Mouse (Mus musculus): ENCODE data around the gene Tubgcp2. TPM values are rescaled to one million over a fixed set of nuclear protein-coding genes. Genes with fewer than 3 reads are reported as not detected.
A peak's percentile ranks its signal among the peaks of the same experiment; 100 is the strongest.

The Tubgcp2 gene
- polyA plus RNA-seq (2014; fragmentation: Nextera tagmentation; extraction: Ambion mirVana): 57.8 and 58.7 TPM in 2 replicates

DNA sequence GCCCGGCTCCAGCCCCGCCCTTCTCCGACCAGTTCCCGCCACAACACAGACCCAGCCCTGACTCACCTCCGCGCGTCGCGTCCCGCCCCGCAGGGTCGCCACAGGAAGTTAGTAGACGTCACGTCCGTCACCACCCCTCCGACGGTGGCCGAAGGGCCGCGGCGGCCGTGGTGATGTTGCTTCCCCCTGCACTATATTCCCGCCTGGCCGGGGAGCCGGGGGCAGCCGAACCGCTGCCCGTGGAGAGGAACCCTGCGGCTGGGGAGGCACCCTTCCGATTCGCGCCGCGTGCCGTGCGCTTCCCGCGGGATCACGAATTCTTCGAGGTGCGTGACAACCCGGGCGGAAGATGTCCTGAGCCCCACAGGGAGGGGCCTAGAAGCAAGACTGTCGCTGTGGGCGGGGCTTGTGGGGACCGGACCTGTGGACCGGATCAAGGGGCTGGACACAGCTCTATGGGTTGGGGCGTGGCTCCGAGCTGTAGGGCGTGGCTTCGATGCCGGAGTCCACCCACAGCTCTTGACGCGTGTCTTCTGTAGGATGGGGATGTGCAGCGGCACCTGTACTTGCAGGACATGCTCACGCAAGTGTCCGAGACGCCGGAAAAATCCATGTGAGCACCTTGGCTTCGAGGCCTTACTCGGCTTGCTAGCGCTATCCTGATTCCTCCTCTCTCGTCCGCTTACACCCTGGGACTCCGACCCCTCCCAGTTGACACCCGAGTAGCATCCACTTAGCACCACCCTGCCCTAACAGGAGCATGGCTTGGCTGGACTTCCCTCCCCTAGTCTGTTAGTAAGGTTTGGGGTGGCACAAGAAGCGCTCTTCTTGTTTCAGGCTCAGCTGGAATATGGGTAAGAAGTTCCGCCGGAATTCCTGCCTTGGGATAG is at the start of gene Tubgcp2, which contains the start of gene Zfp511:
Tubgcp2 (minus strand) TSS at position 389 of the 890 bp plus-strand sequence.
Zfp511 (plus strand) TSS at position 111 of the 890 bp plus-strand sequence.
- Histone ChIP-seq H3K9ac (peak within 1 kb of the TSS; percentile 68), H3K4me1 (replicated peaks; ENCODE audit: control insufficient read depth, insufficient read depth, low read length) (peaks cover 11% of the 10 kb centered on the region), H3K4me2 (replicated peaks) (peak within 1 kb of the TSS; percentile 92), H3K9me3 (ENCODE audit: control insufficient read depth, low read length) (no peaks in the 10 kb centered on the region), H3K36me3 (replicated peaks; ENCODE audit: control insufficient read depth, insufficient read depth) (peaks cover 40% of the 10 kb centered on the region), H3K4me3 (replicated peaks; ENCODE audit: low read length) (peak within 1 kb of the TSS; percentile 70), H3K27ac (peak within 1 kb of the TSS; percentile 87), H3K27me3 (ENCODE audit: control insufficient read depth, insufficient read depth, low read length) (no peaks in the 10 kb centered on the region)
- DNase-seq (ENCODE audit: low spot score) (peak; percentile 88), ATAC-seq (ENCODE audit: low FRiP score) (peak; percentile 96)
- WGBS: 1% methylated on average over 65 of the region's 69 CpGs

- Histone ChIP-seq H3K9ac (peak within 1 kb of the TSS; percentile 83), H3K9me3 (ENCODE audit: control insufficient read depth, low read length) (no peaks in the 10 kb centered on the region), H3K36me3 (replicated peaks; ENCODE audit: control insufficient read depth, insufficient read depth) (no peaks in the 10 kb centered on the region), H3K4me2 (replicated peaks) (peak within 1 kb of the TSS; percentile 72), H3K27ac (peak within 1 kb of the TSS; percentile 95), H3K4me1 (replicated peaks; ENCODE audit: control insufficient read depth, insufficient read depth, low read length) (peaks cover 16% of the 10 kb centered on the region), H3K27me3 (ENCODE audit: control insufficient read depth, insufficient read depth, low read length) (no peaks in the 10 kb centered on the region), H3K4me3 (replicated peaks; ENCODE audit: low read length) (peak within 1 kb of the TSS; percentile 52)
- 1% methylated on average over 16 of the region's 18 CpGs for WGBS
- peak; percentile 90 for ATAC-seq (ENCODE audit: low FRiP score)
- DNase-seq (ENCODE audit: low spot score): peak; percentile 87
Measured at GRCm38 (mm10) chr7:140082242-140082678, 45.8 kb upstream of the Tubgcp2 start, which contains the start of gene Caly. Gene Caly (minus strand): TSS chr7:140082548.

- Histone ChIP-seq H3K9me3 (ENCODE audit: control insufficient read depth, low read length) (no peaks in the 10 kb centered on the region), H3K4me1 (replicated peaks; ENCODE audit: control insufficient read depth, insufficient read depth, low read length) (peaks cover 16% of the 10 kb centered on the region), H3K36me3 (replicated peaks; ENCODE audit: control insufficient read depth, insufficient read depth) (no peaks in the 10 kb centered on the region), H3K27me3 (ENCODE audit: control insufficient read depth, insufficient read depth, low read length) (no peaks in the 10 kb centered on the region), H3K4me3 (replicated peaks; ENCODE audit: low read length) (peak overlapping the region; percentile 52), H3K4me2 (replicated peaks) (peak overlapping the region; percentile 72), H3K27ac (peak overlapping the region; percentile 95), H3K9ac (peak overlapping the region; percentile 83)
- peak; percentile 13 for ATAC-seq (ENCODE audit: low FRiP score)
- WGBS: 12% methylated on average over 20 of the region's 20 CpGs
- DNase-seq (ENCODE audit: low spot score): no peak
Measured at GRCm38 (mm10) chr7:140081408-140082241, 45.2 kb upstream of the Tubgcp2 start.

- no peaks in the 10 kb centered on the region for H3K27me3 ChIP-seq (ENCODE audit: control insufficient read depth, insufficient read depth, low read length)
- H3K9ac ChIP-seq: peak overlapping the region; percentile 83
- H3K4me1 ChIP-seq (replicated peaks; ENCODE audit: control insufficient read depth, insufficient read depth, low read length): peaks cover 16% of the 10 kb centered on the region
- peak overlapping the region; percentile 72 for H3K4me2 ChIP-seq (replicated peaks)
- H3K36me3 ChIP-seq (replicated peaks; ENCODE audit: control insufficient read depth, insufficient read depth): no peaks in the 10 kb centered on the region
- DNase-seq (ENCODE audit: low spot score): peak; percentile 95
- peak overlapping the region; percentile 95 for H3K27ac ChIP-seq
- H3K9me3 ChIP-seq (ENCODE audit: control insufficient read depth, low read length): no peaks in the 10 kb centered on the region
- peak overlapping the region; percentile 52 for H3K4me3 ChIP-seq (replicated peaks; ENCODE audit: low read length)
- WGBS: 2% methylated on average over 24 of the region's 24 CpGs
- peak; percentile 81 for ATAC-seq (ENCODE audit: low FRiP score)
Measured at GRCm38 (mm10) chr7:140080503-140081156, 44.2 kb upstream of the Tubgcp2 start.

DNA sequence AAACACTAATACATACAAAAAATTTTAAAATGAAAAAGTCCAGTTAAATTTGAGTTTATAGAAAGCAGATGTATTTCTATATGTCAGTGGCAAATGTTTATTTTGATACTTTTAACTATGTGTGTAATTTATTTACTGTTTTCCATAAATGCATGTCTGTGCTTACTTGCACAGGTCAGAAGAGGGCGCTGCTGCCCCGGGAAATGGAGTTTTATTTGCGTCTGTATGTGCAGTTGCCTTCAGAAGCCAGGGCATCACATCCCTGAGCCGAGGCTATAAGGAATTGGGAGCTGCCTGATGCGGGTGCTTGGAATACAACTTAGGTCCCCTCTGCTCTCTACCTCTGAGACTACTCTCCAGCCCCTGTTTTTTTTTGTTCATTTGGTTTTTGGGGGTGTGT is 42.2 kb upstream of the Tubgcp2 start:
- ATAC-seq (ENCODE audit: low FRiP score) (no peak), DNase-seq (ENCODE audit: low spot score) (peak; percentile 90)
- Histone ChIP-seq H3K4me3 (replicated peaks; ENCODE audit: low read length) (no peak overlapping the region), H3K9me3 (ENCODE audit: control insufficient read depth, low read length) (no peaks in the 10 kb centered on the region), H3K36me3 (replicated peaks; ENCODE audit: control insufficient read depth, insufficient read depth) (0 out of 2 replicates have a peak, but pooled peaks cover 3% of the 10 kb centered on the region), H3K4me1 (replicated peaks; ENCODE audit: control insufficient read depth, insufficient read depth, low read length) (peaks cover 16% of the 10 kb centered on the region), H3K27me3 (ENCODE audit: control insufficient read depth, insufficient read depth, low read length) (no peaks in the 10 kb centered on the region), H3K27ac (no peak overlapping the region), H3K9ac (no peak overlapping the region), H3K4me2 (replicated peaks) (no peak overlapping the region)
- WGBS: 4% methylated on average over 5 of the region's 5 CpGs

DNA sequence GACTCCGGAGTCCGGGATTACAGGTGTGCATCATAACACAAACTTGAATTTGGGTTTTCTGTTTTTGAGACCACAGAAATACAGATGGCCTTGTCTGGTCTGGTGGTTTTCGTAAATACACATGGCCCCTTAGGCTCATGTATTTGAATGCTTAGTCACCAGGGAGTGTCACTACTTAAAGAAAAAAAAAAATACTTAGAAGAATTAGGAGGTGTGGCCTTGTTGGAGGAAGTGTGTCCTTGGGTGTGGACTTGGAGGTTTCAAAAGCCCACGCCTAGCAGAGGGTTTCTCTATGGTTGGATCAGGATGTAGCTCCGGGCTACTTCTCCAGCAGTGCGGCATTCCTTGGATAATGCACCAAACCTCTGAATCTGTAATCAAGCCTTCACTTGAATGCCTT is 41.2 kb upstream of the Tubgcp2 start:
- DNase-seq (ENCODE audit: low spot score): no peak
- peaks cover 16% of the 10 kb centered on the region for H3K4me1 ChIP-seq (replicated peaks; ENCODE audit: control insufficient read depth, insufficient read depth, low read length)
- 78% methylated on average over 6 of the region's 6 CpGs for WGBS
- H3K27ac ChIP-seq: no peak overlapping the region
- 0 out of 2 replicates have a peak, but pooled peaks cover 11% of the 10 kb centered on the region for H3K36me3 ChIP-seq (replicated peaks; ENCODE audit: control insufficient read depth, insufficient read depth)
- H3K9ac ChIP-seq: no peak overlapping the region
- H3K9me3 ChIP-seq (ENCODE audit: control insufficient read depth, low read length): no peaks in the 10 kb centered on the region
- no peak overlapping the region for H3K4me3 ChIP-seq (replicated peaks; ENCODE audit: low read length)
- no peak for ATAC-seq (ENCODE audit: low FRiP score)
- H3K27me3 ChIP-seq (ENCODE audit: control insufficient read depth, insufficient read depth, low read length): no peaks in the 10 kb centered on the region
- H3K4me2 ChIP-seq (replicated peaks): no peak overlapping the region

DNA sequence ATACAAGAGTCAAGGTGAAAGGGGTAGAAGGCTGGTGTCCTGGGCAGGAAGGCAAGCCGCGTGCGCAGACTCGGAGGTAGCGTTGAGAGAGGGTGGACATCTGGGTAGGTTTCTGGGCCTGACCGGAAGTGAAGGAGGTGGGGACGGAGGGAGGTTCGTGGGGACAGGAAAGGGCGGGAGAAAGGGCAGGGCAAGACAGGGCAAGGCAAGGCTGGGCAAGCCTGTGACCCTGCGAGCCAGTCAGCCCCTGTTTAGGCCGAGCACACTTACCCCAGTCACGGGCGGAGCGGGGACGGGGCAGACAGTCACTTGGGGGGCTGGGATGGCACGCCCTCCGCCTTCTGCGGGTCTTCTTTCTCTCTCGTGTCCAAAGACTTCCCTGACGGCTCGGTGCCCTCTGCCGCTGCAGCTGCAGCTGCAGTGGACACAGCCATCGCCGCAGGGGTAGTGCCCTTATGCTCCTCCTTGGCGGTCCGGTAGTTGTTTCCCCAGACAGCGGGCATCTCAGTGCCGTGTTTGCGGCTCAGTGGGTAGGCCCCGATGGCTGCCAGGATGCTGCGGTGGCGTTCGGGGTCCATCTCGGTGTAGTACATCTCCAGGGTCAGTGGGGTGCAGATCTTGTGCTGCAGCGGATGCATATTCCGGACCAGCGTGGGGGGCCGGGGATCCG is 33.7 kb upstream of the Tubgcp2 start:
- no peaks in the 10 kb centered on the region for H3K9me3 ChIP-seq (ENCODE audit: control insufficient read depth, low read length)
- no peak overlapping the region for H3K27ac ChIP-seq
- no peak overlapping the region for H3K9ac ChIP-seq
- 0 out of 2 replicates have a peak overlapping the region, but pooled peaks have one; percentile 13 for H3K4me3 ChIP-seq (replicated peaks; ENCODE audit: low read length)
- H3K36me3 ChIP-seq (replicated peaks; ENCODE audit: control insufficient read depth, insufficient read depth): peaks cover 27% of the 10 kb centered on the region
- peaks cover 5% of the 10 kb centered on the region; the same call in 1 of the 2 replicates for H3K27me3 ChIP-seq (ENCODE audit: control insufficient read depth, insufficient read depth, low read length)
- ATAC-seq (ENCODE audit: low FRiP score): no peak
- WGBS: 37% methylated on average over 39 of the region's 39 CpGs
- no peak for DNase-seq (ENCODE audit: low spot score)
- no peaks in the 10 kb centered on the region for H3K4me1 ChIP-seq (replicated peaks; ENCODE audit: control insufficient read depth, insufficient read depth, low read length)
- peak overlapping the region; percentile 37 for H3K4me2 ChIP-seq (replicated peaks)

- H3K27me3 ChIP-seq (ENCODE audit: control insufficient read depth, insufficient read depth, low read length): peaks cover 11% of the 10 kb centered on the region; the same call in 1 of the 2 replicates
Measured at GRCm38 (mm10) chr7:140067397-140067796, 30.9 kb upstream of the Tubgcp2 start.

More at GRCm38 (mm10) chr7:140067397-140067796, 30.9 kb upstream of the Tubgcp2 start:
- H3K4me2 ChIP-seq (replicated peaks): no peak overlapping the region
- peaks cover 16% of the 10 kb centered on the region for H3K36me3 ChIP-seq (replicated peaks; ENCODE audit: control insufficient read depth, insufficient read depth)
- no peaks in the 10 kb centered on the region for H3K4me1 ChIP-seq (replicated peaks; ENCODE audit: control insufficient read depth, insufficient read depth, low read length)
- H3K9ac ChIP-seq: no peak overlapping the region
- no peak overlapping the region for H3K27ac ChIP-seq
- 74% methylated on average over 6 of the region's 6 CpGs for WGBS
- no peak for DNase-seq (ENCODE audit: low spot score)
- no peak for ATAC-seq (ENCODE audit: low FRiP score)
- no peaks in the 10 kb centered on the region for H3K9me3 ChIP-seq (ENCODE audit: control insufficient read depth, low read length)
- no peak overlapping the region for H3K4me3 ChIP-seq (replicated peaks; ENCODE audit: low read length)

All from hindbrain, embryonic 14.5 days (tissue).